Mouse (Mus musculus): ENCODE measurements around the gene Tuba1c. TPM values are rescaled to one million over a fixed set of nuclear protein-coding genes. Genes with fewer than 3 reads are reported as not detected.

Gene Tuba1c
- 242 and 244 TPM in 2 replicates for polyA plus RNA-seq (2016; fragmentation: Nextera tagmentation; extraction: Ambion mirVana)

DNA sequence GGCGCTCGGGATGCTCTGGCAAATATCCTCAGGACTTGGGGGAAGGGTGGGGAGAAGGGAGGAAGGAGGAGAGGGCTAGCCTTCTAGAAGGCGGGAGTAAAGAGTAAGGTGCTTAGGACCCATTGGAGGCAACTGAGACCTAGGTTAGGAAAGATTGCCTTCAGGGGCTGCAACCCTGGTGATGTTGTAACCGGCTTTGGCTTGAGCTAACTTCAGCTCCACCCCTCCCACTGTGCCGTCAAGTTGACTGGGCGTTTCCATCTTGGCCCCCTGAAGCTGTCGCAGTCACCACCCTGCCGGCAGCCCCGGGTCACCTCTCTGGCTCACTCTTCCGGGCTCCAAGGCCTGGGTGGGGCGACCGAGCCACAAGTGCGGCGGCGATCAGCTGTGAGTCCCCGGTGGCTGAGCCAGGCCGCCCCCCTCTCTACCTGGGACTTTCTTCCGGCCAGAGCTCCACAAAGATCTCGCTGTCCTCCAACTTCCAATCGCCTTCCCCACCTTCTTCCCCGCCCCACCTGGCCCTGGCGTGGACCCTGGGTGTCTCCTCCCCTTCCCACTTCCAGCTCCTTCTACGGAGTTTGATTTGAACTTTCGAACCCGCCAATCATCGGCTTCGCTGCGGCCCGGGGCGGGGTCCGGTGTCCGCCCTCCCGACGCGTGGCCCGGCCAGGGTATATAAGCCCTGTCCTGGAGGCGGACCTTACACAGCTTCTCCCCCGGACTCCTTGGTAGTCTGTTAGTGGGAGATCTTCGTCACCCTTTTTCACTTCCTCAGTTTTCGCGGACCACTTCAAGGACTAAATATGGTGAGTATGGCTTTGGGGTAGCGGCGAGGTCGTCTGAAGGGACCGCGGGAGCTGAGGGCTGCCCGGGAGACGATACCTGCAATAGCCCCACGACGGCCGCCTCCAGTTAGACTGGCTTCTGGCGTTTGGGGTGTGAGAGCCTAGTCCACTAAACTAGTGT, at the start of gene Tuba1c:
Gene Tuba1c, plus strand, starts transcription at position 273 of the 966 bp plus-strand sequence.
- Histone ChIP-seq H3K4me1 (peaks cover 48% of the 10 kb centered on the region), H3K4me3 (peak within 1 kb of the TSS; percentile 89), H3K9ac (peak within 1 kb of the TSS; percentile 93), H3K4me2 (peak within 1 kb of the TSS; percentile 95), H3K27ac (peak within 1 kb of the TSS; percentile 99), H3K27me3 (replicated peaks) (no peaks in the 10 kb centered on the region), H3K36me3 (peaks cover 27% of the 10 kb centered on the region), H3K9me3 (replicated peaks) (no peaks in the 10 kb centered on the region)
- WGBS (ENCODE audit: insufficient replicate concordance): under 1% methylated on average over 52 of the region's 52 CpGs
- ATAC-seq: peak; percentile 93

GRCm38 (mm10) chr15:98980012-98980614, 49.6 kb upstream of the Tuba1c start:
- H3K36me3 ChIP-seq: no peaks in the 10 kb centered on the region
- ATAC-seq: no peak
- H3K9me3 ChIP-seq (replicated peaks): no peaks in the 10 kb centered on the region
- H3K27ac ChIP-seq: no peak overlapping the region
- peaks cover 20% of the 10 kb centered on the region for H3K4me1 ChIP-seq
- H3K9ac ChIP-seq: no peak overlapping the region
- H3K4me2 ChIP-seq: no peak overlapping the region
- H3K27me3 ChIP-seq (replicated peaks): 0 out of 2 replicates have a peak, but pooled peaks cover 4% of the 10 kb centered on the region
- H3K4me3 ChIP-seq: no peak overlapping the region
- 65% methylated on average over 7 of the region's 7 CpGs for WGBS (ENCODE audit: insufficient replicate concordance)

DNA sequence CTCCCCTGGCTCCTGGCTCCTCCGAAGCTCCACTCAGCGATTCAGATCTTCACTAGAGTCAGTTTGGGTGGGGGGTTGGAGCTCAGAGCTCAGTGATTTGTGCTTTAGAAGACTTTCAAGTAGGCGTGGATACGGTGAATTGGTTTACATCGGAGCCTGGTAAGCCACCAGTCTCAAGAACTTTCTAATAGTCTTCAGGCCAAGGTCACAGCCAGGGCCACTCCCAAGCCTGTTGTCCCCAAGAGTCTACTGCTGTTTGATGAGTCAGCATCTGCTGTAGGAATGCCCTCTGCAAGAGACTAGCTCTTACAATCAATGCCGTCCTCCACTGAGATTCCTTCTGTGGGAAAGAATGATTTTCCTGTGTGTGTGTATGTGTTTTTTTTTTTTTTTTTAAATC, 47.6 kb upstream of the Tuba1c start:
- Histone ChIP-seq H3K36me3 (no peaks in the 10 kb centered on the region), H3K4me3 (no peak overlapping the region), H3K27me3 (replicated peaks) (0 out of 2 replicates have a peak, but pooled peaks cover 4% of the 10 kb centered on the region), H3K9me3 (replicated peaks) (no peaks in the 10 kb centered on the region), H3K9ac (no peak overlapping the region), H3K27ac (no peak overlapping the region), H3K4me1 (peaks cover 29% of the 10 kb centered on the region), H3K4me2 (no peak overlapping the region)
- no peak for ATAC-seq
- WGBS (ENCODE audit: insufficient replicate concordance): 75% methylated on average over 6 of the region's 6 CpGs

- H3K9me3 ChIP-seq (replicated peaks): no peaks in the 10 kb centered on the region
- H3K4me3 ChIP-seq: no peak overlapping the region
- 0 out of 2 replicates have a peak overlapping the region, but pooled peaks have one; percentile 6 for H3K4me2 ChIP-seq
- H3K4me1 ChIP-seq: peaks cover 29% of the 10 kb centered on the region
- no peak overlapping the region for H3K9ac ChIP-seq
- no peak for ATAC-seq
- no peaks in the 10 kb centered on the region for H3K36me3 ChIP-seq
- 47% methylated on average over 16 of the region's 16 CpGs for WGBS (ENCODE audit: insufficient replicate concordance)
- H3K27me3 ChIP-seq (replicated peaks): 0 out of 2 replicates have a peak, but pooled peaks cover 4% of the 10 kb centered on the region
- no peak overlapping the region for H3K27ac ChIP-seq
These were observed 46.1 kb upstream of the Tuba1c start for GRCm38 (mm10) chr15:98983431-98984081.

GRCm38 (mm10) chr15:98984681-98985080, 45.0 kb upstream of the Tuba1c start:
- peak; percentile 41; the same call in 1 of the 2 replicates for ATAC-seq
- Histone ChIP-seq H3K36me3 (no peaks in the 10 kb centered on the region), H3K4me1 (peaks cover 29% of the 10 kb centered on the region), H3K9ac (0 out of 2 replicates have a peak overlapping the region, but pooled peaks have one; percentile 72), H3K9me3 (replicated peaks) (no peaks in the 10 kb centered on the region), H3K4me2 (peak overlapping the region; percentile 71), H3K27me3 (replicated peaks) (0 out of 2 replicates have a peak, but pooled peaks cover 4% of the 10 kb centered on the region), H3K4me3 (peak overlapping the region; percentile 64), H3K27ac (peak overlapping the region; percentile 85)
- WGBS (ENCODE audit: insufficient replicate concordance): 35% methylated on average over 6 of the region's 6 CpGs

DNA sequence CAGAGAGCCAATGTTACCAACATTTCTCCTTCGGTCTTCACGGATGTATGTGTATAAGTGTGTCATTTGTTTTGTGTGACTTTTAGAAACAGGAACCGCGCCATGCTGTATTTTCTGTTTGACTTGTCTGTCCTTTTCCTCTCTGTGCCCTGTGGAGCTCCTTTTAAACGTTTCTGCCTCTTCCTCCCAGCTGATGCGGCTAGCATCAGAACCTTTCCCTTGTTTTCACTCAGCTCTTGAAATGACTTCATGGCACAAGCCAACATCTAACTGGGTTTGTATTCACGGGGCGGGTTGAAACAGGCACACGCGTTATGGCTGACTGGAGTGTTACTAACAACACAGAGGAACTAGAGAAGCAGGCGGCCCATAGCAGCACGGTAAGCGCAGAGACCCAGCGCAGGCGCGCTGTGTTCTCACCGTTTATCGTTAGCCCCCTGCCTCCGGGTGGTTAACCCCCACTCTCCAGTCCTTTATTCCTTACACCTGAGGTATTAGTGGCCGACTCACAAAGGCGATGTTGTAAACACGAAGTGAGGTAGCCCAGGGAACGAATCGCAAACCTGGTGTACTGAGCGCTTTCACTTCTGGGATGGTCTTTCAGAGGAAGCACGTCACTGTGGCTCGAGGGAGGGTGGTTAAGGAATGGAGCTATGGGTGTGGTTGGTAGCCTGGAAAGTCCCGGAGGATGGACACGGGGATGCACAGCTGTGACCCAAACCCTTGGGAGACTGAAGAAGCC, 44.3 kb upstream of the Tuba1c start:
- H3K4me2 ChIP-seq: peak overlapping the region; percentile 71
- peak; percentile 87 for ATAC-seq
- no peaks in the 10 kb centered on the region for H3K36me3 ChIP-seq
- 0 out of 2 replicates have a peak, but pooled peaks cover 4% of the 10 kb centered on the region for H3K27me3 ChIP-seq (replicated peaks)
- peaks cover 29% of the 10 kb centered on the region for H3K4me1 ChIP-seq
- no peaks in the 10 kb centered on the region for H3K9me3 ChIP-seq (replicated peaks)
- peak overlapping the region; percentile 85 for H3K27ac ChIP-seq
- H3K9ac ChIP-seq: peak overlapping the region; percentile 72
- peak overlapping the region; percentile 64 for H3K4me3 ChIP-seq
- under 1% methylated on average over 29 of the region's 29 CpGs for WGBS (ENCODE audit: insufficient replicate concordance)

- H3K4me3 ChIP-seq: peak overlapping the region; percentile 64
These were observed 43.5 kb upstream of the Tuba1c start for GRCm38 (mm10) chr15:98985982-98986715.

GRCm38 (mm10) chr15:98987077-98987630, 42.5 kb upstream of the Tuba1c start:
- H3K36me3 ChIP-seq: no peaks in the 10 kb centered on the region
- no peak overlapping the region for H3K4me3 ChIP-seq
- 66% methylated on average over 7 of the region's 7 CpGs for WGBS (ENCODE audit: insufficient replicate concordance)
- no peak overlapping the region for H3K9ac ChIP-seq
- H3K4me2 ChIP-seq: no peak overlapping the region
- no peak overlapping the region; the same call in 1 of the 2 replicates for H3K27ac ChIP-seq
- 0 out of 2 replicates have a peak, but pooled peaks cover 3% of the 10 kb centered on the region for H3K27me3 ChIP-seq (replicated peaks)
- H3K9me3 ChIP-seq (replicated peaks): no peaks in the 10 kb centered on the region
- peaks cover 39% of the 10 kb centered on the region for H3K4me1 ChIP-seq
- ATAC-seq: no peak

More at GRCm38 (mm10) chr15:98985982-98986715, 43.5 kb upstream of the Tuba1c start:
- peak overlapping the region; percentile 85 for H3K27ac ChIP-seq
- ATAC-seq: no peak
- no peaks in the 10 kb centered on the region for H3K9me3 ChIP-seq (replicated peaks)
- WGBS (ENCODE audit: insufficient replicate concordance): 46% methylated on average over 12 of the region's 12 CpGs
- peak overlapping the region; percentile 72 for H3K9ac ChIP-seq
- no peaks in the 10 kb centered on the region for H3K36me3 ChIP-seq
- 0 out of 2 replicates have a peak, but pooled peaks cover 8% of the 10 kb centered on the region for H3K27me3 ChIP-seq (replicated peaks)
- peak overlapping the region; percentile 71 for H3K4me2 ChIP-seq
- H3K4me1 ChIP-seq: peaks cover 31% of the 10 kb centered on the region

DNA sequence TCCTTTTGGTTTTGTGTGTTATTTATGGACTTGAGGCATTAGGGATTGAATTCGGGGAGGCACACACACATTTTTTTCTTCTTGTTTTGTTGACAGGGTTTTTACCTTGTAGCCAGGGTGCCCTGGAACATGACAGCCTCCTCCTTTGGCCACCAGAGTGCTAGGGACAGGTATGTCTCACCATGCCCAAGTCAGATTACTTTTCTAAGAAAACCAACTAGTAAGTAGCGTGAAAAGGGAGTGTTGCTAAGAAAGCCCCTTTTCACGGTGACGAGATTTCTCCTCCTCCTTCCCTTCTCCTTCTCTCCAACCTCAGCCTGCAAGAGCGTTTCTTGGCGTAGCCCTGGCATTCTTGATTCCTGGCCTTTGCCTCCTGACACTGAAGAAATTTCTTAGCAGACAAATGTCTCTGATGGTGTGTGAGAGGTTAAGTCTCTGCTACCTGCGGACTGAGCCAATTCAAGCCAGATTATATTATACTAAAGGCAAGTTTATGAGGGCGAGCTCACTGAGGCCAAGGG, 42.0 kb upstream of the Tuba1c start:
- Histone ChIP-seq H3K4me1 (peaks cover 45% of the 10 kb centered on the region), H3K4me2 (no peak overlapping the region), H3K9me3 (replicated peaks) (no peaks in the 10 kb centered on the region), H3K27me3 (replicated peaks) (0 out of 2 replicates have a peak, but pooled peaks cover 3% of the 10 kb centered on the region), H3K27ac (no peak overlapping the region), H3K4me3 (no peak overlapping the region), H3K36me3 (no peaks in the 10 kb centered on the region), H3K9ac (no peak overlapping the region)
- WGBS (ENCODE audit: insufficient replicate concordance): 68% methylated on average over 8 of the region's 8 CpGs
- ATAC-seq: no peak

- H3K27ac ChIP-seq: no peak overlapping the region
- H3K9me3 ChIP-seq (replicated peaks): no peaks in the 10 kb centered on the region
- 62% methylated on average over 3 of the region's 3 CpGs for WGBS (ENCODE audit: insufficient replicate concordance)
- no peaks in the 10 kb centered on the region for H3K36me3 ChIP-seq
- H3K4me1 ChIP-seq: peaks cover 41% of the 10 kb centered on the region
- no peak overlapping the region for H3K4me2 ChIP-seq
- no peak overlapping the region for H3K4me3 ChIP-seq
- H3K9ac ChIP-seq: no peak overlapping the region
- ATAC-seq: no peak
- 0 out of 2 replicates have a peak, but pooled peaks cover 3% of the 10 kb centered on the region for H3K27me3 ChIP-seq (replicated peaks)
These were observed 40.9 kb upstream of the Tuba1c start for GRCm38 (mm10) chr15:98988787-98989186.
